Mouse (Mus musculus): ENCODE measurements at regions not wholly inside any gene's neighbourhood (a gene's known extent, or its start where the extent isn't known, plus 50 kb on each side); places are given as distances from the start of the nearest gene placed in this dataset.

DNA sequence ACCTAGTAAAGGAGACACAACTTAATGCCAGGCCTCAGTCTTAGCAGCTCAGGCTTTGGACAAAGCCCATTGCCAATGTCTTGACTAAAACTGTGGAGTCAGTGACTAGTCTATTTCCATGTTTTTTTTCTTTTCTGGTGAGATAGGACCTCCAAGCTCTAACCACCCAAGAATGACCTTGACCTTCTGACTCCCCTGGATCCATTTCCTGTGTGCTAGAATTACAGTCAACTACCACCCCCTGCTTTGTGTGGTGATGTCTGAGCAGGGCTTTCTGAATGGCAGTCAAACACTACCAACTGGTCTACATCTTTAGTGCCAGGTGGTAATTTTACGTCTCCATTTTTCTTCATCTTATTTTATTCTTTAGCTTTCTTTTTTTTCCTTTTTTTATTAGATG is 51.3 kb upstream of the Rnf138rt1 start:
- TF ChIP-seq POLR2A (IDR thresholded peaks at IDR 0.05; ENCODE audit: extremely low read depth, insufficient read depth, low read length), result no peak
- no peak for TF ChIP-seq CTCF (IDR thresholded peaks at IDR 0.05; ENCODE audit: extremely low read depth, insufficient read depth, low read length)

All from cortical plate, adult 2 months (tissue).